Mouse (Mus musculus) G1E (cell line): ENCODE results near the gene Eddm3b. TPM values are rescaled to one million over a fixed set of nuclear protein-coding genes. Genes with fewer than 3 reads are reported as not detected.
A peak's percentile ranks its signal among the peaks of the same experiment; 100 is the strongest.

Experiments used
- ATAC-seq: 2 replicates; pipeline ENCODE4 v1.8.0; 2016; ENCODE audit warnings: mild to moderate bottlenecking; ENCODE audit not compliant: insufficient number of reproducible peaks, poor library complexity, low FRiP score, severe bottlenecking; ENCODE audit errors: extremely low read depth
- DNase-seq: peaks from one replicate; pipeline ENCODE4 v3.0.0; 2012; ENCODE audit warnings: low spot score
- H3K27me3 ChIP-seq: 2 replicates; pipeline ENCODE4 v1.6.1; 2012; ENCODE audit warnings: mild to moderate bottlenecking, low read length, inconsistent platforms; ENCODE audit not compliant: insufficient read depth
- H3K36me3 ChIP-seq: replicated peaks from 2 replicates; pipeline ENCODE3; 2012; ENCODE audit warnings: mild to moderate bottlenecking, inconsistent platforms
- H3K4me1 ChIP-seq: 2 replicates; pipeline ENCODE4 v1.6.1; 2012; ENCODE audit warnings: low read depth, low read length, inconsistent platforms, mixed read lengths; ENCODE audit not compliant: insufficient read depth
- H3K4me3 ChIP-seq: 2 replicates; pipeline ENCODE4 v1.5.1; 2012; ENCODE audit warnings: low read depth, mild to moderate bottlenecking, inconsistent platforms, low read length, moderate library complexity, mixed read lengths
- H3K9me3 ChIP-seq: replicated peaks from 2 replicates; pipeline ENCODE4 v1.6.1; 2012; ENCODE audit warnings: inconsistent platforms
- CTCF ChIP-seq: IDR thresholded peaks from 2 replicates; pipeline ENCODE4 v1.5.1; 2012; ENCODE audit warnings: low read depth, low read length, inconsistent platforms, mixed read lengths
- GATA1 ChIP-seq: IDR thresholded peaks from 2 replicates; pipeline ENCODE4 v1.6.1; 2012; ENCODE audit warnings: borderline replicate concordance, low read length, inconsistent platforms, mixed read lengths
- GATA2 ChIP-seq: IDR thresholded peaks from 2 replicates; pipeline ENCODE4 v1.6.1; 2012; ENCODE audit warnings: low read depth, low read length, inconsistent platforms, borderline replicate concordance
- POLR2AphosphoS5 ChIP-seq: IDR thresholded peaks from 2 replicates; pipeline ENCODE4 v1.6.1; 2012; ENCODE audit warnings: low read depth, low read length, inconsistent platforms; ENCODE audit not compliant: insufficient replicate concordance
- TAL1 ChIP-seq: conservative IDR thresholded peaks from 2 replicates; pipeline ENCODE4 v1.6.1; 2012; ENCODE audit warnings: low read depth, low read length, inconsistent platforms, mixed read lengths
- polyA plus RNA-seq: library from polyadenylated mRNA; stranded (reverse); fragments of >175 nt; gene quantifications from 2 replicates; pipeline ENCODE4 v1.2.3, GENCODE M21; 2012
- total RNA-seq, 2 experiments: library from RNA; stranded (forward) in 1 of 2; stranded (reverse) in 1 of 2; fragments of 200-1000 nt in 1 of 2; fragments of >200 nt in 1 of 2; fragmentation: Nextera tagmentation in 1 of 2; gene quantifications; 2 replicates each; pipeline ENCODE4 v1.2.3; 2014 to 2017

Eddm3b gene
- total and polyA plus RNA-seq, 3 experiments = 0.11 TPM; not detected in 2

GRCm38 (mm10) chr14:51088970-51089673 lies 25.1 kb upstream of the Eddm3b start:
- DNase-seq (peak; percentile 64), ATAC-seq (peak; percentile 77)
- TF ChIP-seq GATA2 = no peak
- no peak for TF ChIP-seq CTCF
- no peak for TF ChIP-seq POLR2AphosphoS5
- H3K9me3 ChIP-seq = no peaks in the 10 kb centered on the region
- H3K27me3 ChIP-seq = no peaks in the 10 kb centered on the region
- H3K4me3 ChIP-seq = peak overlapping the region; percentile 77
- H3K4me1 ChIP-seq = peaks cover 54% of the 10 kb centered on the region
- H3K36me3 ChIP-seq = no peaks in the 10 kb centered on the region

- ATAC-seq (no peak), DNase-seq (no peak)
- peaks cover 49% of the 10 kb centered on the region for H3K4me1 ChIP-seq
- no peaks in the 10 kb centered on the region for H3K9me3 ChIP-seq
- TF ChIP-seq POLR2AphosphoS5 = no peak
- TF ChIP-seq GATA2 = no peak
- TF ChIP-seq TAL1 = no peak
- no peak for TF ChIP-seq CTCF
- TF ChIP-seq GATA1 = no peak
- H3K36me3 ChIP-seq = no peaks in the 10 kb centered on the region
- H3K4me3 ChIP-seq = peak overlapping the region; percentile 77
- no peaks in the 10 kb centered on the region for H3K27me3 ChIP-seq
Measured at GRCm38 (mm10) chr14:51089674-51090076, 24.6 kb upstream of the Eddm3b start.

- H3K4me1 ChIP-seq = peaks cover 44% of the 10 kb centered on the region
Measured at GRCm38 (mm10) chr14:51090077-51090781, 24.0 kb upstream of the Eddm3b start.

GRCm38 (mm10) chr14:51090921-51091900 lies 23.0 kb upstream of the Eddm3b start, which contains the start of the genes Rnase4 and Ang:
Gene Rnase4, plus strand, starts transcription at chr14:51091077.
Gene Ang, plus strand, starts transcription at chr14:51091150.
- peak within 1 kb of the TSS; percentile 77 for H3K4me3 ChIP-seq
- no peak for DNase-seq
- H3K4me1 ChIP-seq = peaks cover 42% of the 10 kb centered on the region
- ATAC-seq = no peak
- no peaks in the 10 kb centered on the region for H3K9me3 ChIP-seq
- TF ChIP-seq TAL1 (no peak), CTCF (no peak), POLR2AphosphoS5 (no peak)
- H3K36me3 ChIP-seq = no peaks in the 10 kb centered on the region
- H3K27me3 ChIP-seq = 0 out of 2 replicates have a peak, but pooled peaks cover 5% of the 10 kb centered on the region

More at GRCm38 (mm10) chr14:51090077-51090781, 24.0 kb upstream of the Eddm3b start:
- Histone ChIP-seq H3K4me3 (peak overlapping the region; percentile 77), H3K27me3 (no peaks in the 10 kb centered on the region), H3K36me3 (no peaks in the 10 kb centered on the region), H3K9me3 (no peaks in the 10 kb centered on the region)
- no peak for TF ChIP-seq POLR2AphosphoS5
- no peak for TF ChIP-seq GATA1
- no peak for TF ChIP-seq CTCF
- TF ChIP-seq TAL1 = no peak
- TF ChIP-seq GATA2 = no peak
- DNase-seq (no peak), ATAC-seq (no peak)

- Histone ChIP-seq H3K4me3 (no peak overlapping the region), H3K4me1 (peaks cover 40% of the 10 kb centered on the region), H3K36me3 (no peaks in the 10 kb centered on the region), H3K27me3 (0 out of 2 replicates have a peak, but pooled peaks cover 7% of the 10 kb centered on the region), H3K9me3 (no peaks in the 10 kb centered on the region)
- ATAC-seq (no peak), DNase-seq (no peak)
- TF ChIP-seq CTCF (no peak), GATA2 (no peak), TAL1 (no peak), GATA1 (no peak), POLR2AphosphoS5 (no peak)
Measured at GRCm38 (mm10) chr14:51092073-51092620, 22.1 kb upstream of the Eddm3b start.
